Mouse (Mus musculus): Measurements from ENCODE around the gene Ttc34.

Gene Ttc34

GRCm38 (mm10) chr4:154897676-154898465 lies 60.6 kb downstream of the Ttc34 start:
- no peak for DNase-seq (ENCODE audit: low read depth, low spot score)

GRCm38 (mm10) chr4:154898506-154899446 lies 61.5 kb downstream of the Ttc34 start, which contains the start of gene Fam213b:
TSS of gene Fam213b (minus strand) at chr4:154899135.
- DNase-seq (ENCODE audit: low read depth, low spot score): peak; percentile 90

- DNase-seq (ENCODE audit: low read depth, low spot score): no peak
Observed at GRCm38 (mm10) chr4:154902371-154902770, 65.1 kb downstream of the Ttc34 start.

GRCm38 (mm10) chr4:154904185-154905071 lies 67.2 kb downstream of the Ttc34 start:
- peak; percentile 91 for DNase-seq (ENCODE audit: low read depth, low spot score)

GRCm38 (mm10) chr4:154907833-154908232 lies 70.6 kb downstream of the Ttc34 start:
- peak; percentile 73 for DNase-seq (ENCODE audit: low read depth, low spot score)

GRCm38 (mm10) chr4:154908490-154908889 lies 71.2 kb downstream of the Ttc34 start:
- no peak for DNase-seq (ENCODE audit: low read depth, low spot score)

- no peak for DNase-seq (ENCODE audit: low read depth, low spot score)
Observed at GRCm38 (mm10) chr4:154910606-154911522, 73.6 kb downstream of the Ttc34 start.

- DNase-seq (ENCODE audit: low read depth, low spot score): no peak
Observed at GRCm38 (mm10) chr4:154911644-154912043, 74.4 kb downstream of the Ttc34 start.

- no peak for DNase-seq (ENCODE audit: low read depth, low spot score)
Observed at GRCm38 (mm10) chr4:154913845-154914244, 76.6 kb downstream of the Ttc34 start.

GRCm38 (mm10) chr4:154914252-154914651 lies 77.0 kb downstream of the Ttc34 start:
- DNase-seq (ENCODE audit: low read depth, low spot score): no peak

- no peak for DNase-seq (ENCODE audit: low read depth, low spot score)
Observed at GRCm38 (mm10) chr4:154914707-154915106, 77.4 kb downstream of the Ttc34 start.

GRCm38 (mm10) chr4:154915286-154915685 lies 78.0 kb downstream of the Ttc34 start:
- DNase-seq (ENCODE audit: low read depth, low spot score): no peak

- no peak for DNase-seq (ENCODE audit: low read depth, low spot score)
Observed at GRCm38 (mm10) chr4:154916662-154917061, 79.4 kb downstream of the Ttc34 start.

Data from forelimb bud, embryonic 11.5 days (tissue).